Mouse (Mus musculus): ENCODE measurements around the gene Gm11444.

Gm11444 gene

DNA sequence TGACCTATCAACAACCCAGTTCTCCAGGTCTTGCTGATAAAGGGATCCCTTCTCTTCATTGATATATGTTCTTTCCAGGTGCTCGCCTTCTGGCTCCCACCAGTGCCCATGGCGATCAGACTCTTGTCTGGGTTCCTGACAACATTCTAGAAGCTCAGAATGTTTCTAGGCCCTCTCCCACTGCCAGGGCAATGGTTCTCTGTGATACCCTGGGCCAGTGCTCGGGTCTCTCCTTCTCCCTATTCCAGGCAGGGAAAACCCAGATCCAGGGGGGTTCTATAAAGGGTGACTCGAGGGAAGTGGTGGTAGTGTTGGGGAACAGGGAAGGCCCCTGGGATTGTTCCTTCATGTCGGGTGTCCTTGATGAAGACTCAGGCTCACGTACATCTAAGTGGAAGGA is at the start of gene Gm11444:
Gm11444 (minus strand) TSS at position 101 of the 400 bp plus-strand sequence.
- no peak for DNase-seq

DNA sequence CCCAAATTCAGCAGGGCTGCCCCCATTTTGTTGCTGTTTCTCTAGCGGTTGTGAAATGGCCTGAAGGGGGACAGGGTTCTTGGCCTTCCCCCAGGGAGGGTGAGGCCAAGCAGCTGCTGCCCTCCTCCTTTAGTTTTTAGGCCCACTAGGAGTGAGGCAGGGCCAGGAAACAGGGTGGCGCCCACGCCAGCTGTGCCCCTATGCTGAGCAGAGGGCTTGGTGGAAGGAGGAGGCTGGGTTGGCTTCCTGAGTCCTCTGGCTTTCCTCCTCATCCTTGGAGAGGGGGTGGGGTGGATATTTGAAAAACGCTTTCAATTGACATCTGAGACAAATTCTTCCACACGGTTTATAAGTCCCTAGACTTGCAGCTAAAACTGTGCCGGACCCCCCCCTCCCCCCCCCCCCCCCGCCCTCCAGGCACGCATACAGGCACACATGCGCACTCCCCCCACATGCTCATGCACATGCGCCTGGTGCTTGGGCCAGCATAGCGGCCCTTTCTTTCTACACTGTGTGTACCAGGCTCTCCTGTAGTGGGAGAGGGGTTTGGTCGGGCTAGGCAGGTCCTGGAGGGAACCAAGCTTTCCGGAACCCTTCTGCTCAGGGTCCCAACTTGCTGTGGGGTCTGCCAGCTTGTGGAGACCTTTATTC is 46.3 kb upstream of the Gm11444 start:
- DNase-seq = no peak

DNA sequence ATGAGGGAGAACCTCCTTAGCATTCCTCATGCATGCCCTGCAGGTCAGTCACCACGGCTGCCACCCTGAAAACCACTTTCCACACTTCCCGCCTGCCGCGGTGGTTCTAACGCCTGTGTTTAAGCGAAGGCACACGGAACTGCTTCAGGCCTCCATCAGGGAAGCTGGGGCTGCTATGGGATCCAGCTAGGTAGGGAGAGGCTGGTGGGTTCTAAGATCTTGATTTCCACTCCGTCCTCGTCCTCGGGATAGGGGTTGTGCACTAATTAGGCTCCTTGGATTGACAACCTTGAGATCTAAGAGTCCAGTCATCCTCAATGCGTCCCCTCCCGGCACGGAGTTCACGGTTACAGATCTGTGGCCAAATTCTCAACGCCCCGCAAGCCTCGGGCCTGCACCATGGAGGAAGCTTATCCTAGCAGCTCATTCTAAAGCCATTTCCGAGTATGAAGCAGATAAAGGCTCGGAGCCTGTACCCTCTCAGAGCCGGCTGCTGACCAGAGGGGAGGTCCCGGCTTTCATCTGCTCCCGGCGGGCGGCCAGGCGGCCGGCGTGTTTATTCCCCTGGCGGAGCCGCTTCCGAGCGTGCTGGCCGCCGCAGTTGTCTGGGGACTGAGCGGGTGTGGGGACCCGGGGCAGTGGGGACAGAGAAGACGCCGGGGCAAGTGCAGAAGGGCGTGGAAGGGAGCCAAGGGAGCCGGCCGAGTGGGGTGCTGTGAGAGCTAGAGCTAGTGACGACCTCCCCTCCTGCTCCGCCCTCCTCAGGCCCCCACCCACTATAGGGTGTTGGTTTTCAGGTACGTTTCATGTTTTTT is 44.8 kb upstream of the Gm11444 start:
- peak in 1 of 2 experiments; percentile 9 for DNase-seq

DNA sequence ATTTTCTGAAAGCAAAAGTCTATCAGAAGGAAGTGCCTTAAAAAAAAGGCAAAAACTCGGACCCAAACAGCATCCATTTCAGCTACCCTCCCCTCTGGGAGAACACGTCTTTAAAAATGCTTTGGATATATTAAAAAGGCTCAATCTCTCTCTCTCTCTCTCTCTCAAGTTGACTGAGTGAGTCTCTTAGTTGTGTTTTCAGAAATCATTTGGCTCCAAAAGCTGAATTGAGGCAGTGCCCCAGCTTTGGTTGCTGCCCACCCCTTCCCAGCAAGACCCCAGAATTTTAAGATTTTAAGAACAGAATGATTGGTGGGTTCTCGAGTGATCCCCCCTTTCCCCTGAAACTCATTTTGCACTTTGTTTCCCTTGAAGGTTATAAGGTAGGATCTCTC is 44.0 kb upstream of the Gm11444 start:
- no peak for DNase-seq

DNA sequence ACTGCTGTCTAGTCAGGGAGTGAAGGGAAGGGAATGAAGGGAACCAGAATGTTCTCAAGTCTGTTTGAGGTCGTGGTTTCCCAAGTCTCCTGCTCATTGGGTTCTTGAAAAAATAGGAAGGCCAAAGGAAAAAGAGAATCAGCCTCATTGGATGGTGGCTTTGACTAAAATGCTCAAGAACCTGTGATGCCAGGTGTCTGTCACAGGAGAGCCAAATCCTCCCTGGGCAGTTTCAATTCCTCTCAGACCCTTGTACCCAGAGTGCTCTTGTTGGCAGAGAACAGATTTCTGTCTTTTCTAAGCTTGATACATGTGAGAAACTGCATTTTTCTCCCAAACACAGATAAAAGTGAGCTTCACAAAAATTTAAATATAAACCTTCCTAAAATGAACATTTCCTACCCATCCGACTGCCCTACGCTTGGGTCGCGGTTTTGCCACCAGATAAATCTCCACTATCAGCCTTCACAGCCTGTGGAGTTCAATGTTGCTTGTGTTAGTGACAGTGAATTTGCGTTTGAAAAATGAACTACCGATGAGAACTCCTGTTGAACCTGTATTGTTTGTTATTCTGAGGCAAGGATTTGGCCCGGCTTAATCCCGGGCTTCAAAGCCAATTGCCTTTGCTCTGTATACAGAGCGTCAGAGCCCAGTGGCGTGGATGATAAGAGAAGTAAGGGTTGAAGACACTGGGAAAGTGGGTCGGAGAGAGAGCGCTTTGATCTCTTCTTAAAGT is 43.4 kb upstream of the Gm11444 start:
- DNase-seq = no peak

DNA sequence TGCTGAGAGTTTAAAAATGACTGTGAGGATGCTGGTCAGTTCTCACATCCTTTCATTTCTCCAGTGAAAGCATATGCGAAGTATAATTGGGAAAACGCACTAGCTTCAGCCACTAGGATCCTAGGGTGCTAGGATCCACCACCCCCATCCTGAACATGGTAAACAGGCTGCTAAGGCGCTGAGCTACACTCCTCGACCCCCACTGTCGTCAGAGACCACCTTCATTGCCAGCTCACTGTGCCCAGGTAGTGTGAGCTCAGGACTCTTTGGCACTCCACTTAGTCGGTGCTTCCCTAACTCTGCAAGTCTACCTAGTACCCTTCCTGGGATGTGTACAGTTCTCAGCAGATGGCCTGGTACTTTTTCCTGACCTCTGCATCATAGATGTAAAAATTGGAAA is 42.6 kb upstream of the Gm11444 start:
- no peak for DNase-seq

DNA sequence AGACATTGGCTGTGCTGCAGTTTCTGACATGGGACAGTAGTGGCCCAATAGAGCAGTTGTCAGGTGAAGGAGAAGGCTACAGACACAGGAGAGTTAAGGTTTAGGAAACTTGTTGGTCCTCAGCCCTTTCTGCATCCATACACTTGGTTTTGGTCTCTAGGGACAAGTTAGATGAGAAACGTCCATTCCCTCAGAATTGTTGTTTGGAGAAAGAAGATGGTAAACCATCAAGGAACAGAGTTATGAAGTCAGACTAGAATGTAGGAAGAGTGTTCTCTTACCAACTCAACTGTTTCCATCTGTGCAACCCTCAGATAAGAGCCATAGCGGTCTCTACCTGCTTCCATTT is 41.5 kb upstream of the Gm11444 start:
- peak in 1 of 2 experiments; percentile 8 for DNase-seq

DNA sequence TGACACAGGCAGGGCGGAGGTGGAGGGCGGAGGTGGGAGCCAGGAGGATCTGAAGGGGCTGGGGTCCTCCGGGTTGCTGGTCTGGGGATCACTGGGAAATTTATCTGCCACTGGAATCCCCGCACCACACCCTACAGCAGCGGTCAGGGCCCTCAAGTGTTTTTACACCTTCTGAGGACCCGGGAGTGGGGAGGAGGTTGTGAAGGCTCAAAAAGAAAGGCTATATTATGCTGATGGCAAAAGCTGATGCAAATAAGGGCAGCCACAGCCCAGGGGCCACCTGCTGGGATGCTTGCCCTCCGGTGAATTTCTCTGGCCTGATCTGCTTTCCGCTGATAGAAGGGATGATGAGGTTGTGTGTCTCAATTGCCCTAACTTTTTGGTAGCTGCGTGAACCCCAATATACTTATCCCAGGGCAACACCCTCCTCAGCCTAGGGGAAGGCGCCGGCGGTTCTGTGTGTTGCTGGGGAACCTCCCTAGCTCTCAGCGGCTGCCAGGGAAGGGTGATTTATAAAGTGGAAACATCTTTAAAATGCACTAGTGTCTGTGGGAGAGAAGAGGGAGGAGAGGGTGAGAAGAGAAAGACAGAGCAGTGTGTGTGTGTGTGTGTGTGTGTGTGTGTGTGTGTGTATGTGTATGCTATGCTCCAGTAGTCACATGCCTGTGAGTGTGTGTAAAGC is 41.0 kb upstream of the Gm11444 start:
- no peak for DNase-seq

DNA sequence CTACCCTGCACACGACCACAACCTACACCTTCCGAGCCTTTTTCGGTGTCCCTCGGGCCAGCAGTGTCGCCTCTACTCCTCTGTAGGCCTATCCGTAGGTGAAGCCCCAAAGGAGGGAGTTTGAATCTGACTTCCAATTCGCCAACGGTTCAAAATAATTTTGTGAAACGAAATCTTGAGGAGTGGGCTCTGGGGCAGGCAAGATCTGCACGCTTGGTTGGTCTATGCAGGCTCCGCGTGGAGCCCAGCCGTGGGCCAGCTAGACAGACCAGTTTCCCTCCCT is 40.4 kb upstream of the Gm11444 start:
- DNase-seq = peak; percentile 40 to 53

DNA sequence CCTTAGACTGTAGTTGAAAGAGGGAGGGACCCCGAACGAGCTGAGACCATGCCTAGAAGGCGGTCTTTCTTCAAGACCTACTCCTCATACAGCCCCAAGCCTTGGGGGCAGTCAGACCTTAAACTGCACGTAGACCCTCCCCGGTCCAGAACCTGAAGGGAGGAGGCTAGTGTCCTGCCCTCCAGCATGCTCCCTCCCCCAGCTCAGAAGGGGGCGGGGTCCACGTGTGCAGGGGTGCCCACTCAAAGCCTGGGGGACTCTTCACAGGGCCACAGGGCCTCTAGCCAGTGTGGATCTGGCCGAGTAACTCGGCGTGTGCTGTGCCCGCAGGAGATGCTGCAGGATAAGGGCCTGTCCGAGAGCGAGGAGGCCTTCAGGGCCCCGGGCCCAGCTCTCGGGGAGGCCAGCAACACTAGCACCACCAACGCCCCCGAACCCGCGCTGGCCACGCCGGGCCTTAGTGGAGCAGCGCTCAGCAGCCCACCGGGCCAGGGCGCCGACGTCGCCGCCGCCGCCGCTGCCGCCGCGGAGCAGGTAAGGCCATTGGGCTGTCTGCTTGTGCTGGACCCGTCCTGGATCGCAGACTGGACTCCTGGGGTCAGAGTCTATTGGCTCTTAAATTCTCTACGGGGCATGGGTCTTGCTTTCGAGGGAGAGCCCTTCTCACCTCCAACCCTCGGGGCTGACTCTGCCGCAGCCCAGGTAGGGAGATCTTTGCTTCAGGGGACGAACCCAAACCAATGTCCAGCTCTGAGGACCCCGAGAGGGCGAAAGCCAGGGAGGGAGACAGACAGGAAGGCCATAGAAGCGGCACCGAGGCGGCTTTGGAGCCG is 39.8 kb upstream of the Gm11444 start:
- no peak for DNase-seq

DNA sequence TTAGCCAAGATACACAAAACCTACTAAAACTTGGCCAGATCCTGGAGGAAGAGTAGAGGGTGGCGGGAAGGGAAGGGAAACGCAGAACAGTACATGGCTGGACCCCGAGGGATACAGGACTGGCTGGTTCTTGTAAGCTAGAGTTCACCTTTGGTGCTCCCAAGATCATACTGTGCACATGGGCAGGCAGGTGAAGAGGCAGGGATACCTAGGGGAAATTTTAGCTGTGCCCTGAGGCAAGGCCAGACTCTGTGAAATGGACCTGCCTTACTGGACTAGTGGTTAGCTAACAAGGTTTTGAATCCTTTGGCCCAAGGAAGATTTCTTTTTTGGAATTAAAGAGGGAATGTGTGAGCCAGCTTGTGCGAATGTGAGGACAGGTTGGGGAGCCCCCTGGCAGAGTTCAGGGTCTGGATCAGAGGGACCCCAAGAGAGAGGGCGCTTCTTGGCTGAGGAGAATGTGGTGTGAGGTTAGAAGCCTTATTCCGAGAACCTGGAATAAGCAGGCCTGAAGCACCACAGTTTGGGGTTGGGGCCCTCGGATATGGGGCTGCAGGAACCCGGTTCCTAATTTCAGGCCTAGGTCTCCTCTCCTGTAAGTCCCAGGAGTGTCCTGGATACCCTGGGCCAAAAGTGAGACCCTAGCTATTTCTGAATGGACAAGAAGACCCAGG is 39.1 kb upstream of the Gm11444 start:
- DNase-seq = no peak

DNA sequence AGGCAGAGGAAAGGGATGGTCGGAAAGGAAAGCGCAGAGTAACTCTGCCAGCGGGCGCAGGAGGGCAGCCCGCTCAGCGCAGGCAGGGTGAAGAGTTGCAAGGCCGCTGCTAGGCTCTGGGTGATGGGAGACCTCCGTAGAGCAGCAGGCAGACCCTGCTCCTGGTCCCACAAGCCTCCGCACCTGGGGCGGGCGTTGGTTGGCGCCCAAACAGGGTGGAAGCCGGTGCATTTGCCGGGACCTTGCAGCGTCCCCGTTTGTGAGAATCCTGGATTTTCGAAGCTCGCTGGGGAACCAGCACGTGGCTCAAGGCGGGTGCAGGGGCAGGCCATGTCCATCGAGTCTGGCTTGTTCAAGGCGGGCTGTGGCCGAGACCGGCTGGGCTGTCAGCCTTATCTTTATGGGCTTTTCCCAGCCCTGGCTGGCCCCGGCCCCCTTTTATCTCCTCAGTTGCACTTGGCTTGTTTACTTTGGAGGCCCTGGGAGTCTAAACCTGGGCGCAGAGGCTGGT is 38.4 kb upstream of the Gm11444 start:
- peak; percentile 4 to 10 for DNase-seq

DNA sequence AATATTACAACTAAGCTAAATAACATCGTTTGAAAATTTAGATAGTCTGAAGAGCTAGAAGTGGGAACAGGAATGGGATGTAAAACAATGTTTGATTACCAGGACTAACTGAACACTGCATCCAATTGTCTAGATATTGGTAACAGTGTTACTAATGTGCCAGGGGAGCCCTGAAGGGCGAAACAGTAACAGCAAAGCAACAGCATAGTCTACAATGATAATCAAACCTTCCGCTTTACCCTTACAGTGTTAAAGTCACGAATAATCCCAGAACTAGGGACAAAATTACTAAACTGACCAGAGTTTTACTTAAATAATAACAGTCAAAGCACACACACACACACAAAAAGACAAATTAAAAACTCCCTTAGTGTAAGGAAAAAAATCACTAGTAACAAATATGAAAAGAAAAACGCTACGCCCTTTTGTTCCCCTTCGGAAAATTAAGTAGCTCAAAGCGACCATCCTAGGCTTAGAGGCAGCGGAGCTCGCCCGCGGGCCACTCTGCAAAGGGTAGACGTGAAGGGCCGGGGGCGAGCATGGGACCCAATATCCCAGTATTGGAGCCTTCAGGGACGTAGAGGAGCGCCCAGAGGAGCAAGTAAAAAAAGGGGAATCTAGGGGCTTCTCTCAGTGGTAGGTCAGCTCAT is 37.8 kb upstream of the Gm11444 start:
- peak in 1 of 2 experiments; percentile 27 for DNase-seq

DNA sequence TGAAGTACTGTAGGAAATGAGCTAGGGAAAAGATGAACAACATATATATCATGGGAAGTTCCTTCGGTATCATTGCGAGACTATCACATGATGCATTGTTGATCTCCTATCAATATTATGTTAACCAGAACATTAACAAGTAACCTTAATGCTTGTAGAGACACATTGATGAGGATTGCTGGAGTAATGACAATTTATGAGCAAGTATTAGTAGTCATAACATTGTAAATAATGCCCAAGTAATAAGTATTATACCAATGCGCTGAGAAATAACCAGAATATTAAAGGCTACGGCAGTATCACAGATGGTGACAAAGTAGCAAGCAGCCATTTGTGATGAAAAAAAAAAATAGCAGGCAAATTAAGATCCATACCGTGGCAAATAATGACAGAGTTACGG is 37.1 kb upstream of the Gm11444 start:
- peak in 1 of 2 experiments; percentile 5 for DNase-seq

DNA sequence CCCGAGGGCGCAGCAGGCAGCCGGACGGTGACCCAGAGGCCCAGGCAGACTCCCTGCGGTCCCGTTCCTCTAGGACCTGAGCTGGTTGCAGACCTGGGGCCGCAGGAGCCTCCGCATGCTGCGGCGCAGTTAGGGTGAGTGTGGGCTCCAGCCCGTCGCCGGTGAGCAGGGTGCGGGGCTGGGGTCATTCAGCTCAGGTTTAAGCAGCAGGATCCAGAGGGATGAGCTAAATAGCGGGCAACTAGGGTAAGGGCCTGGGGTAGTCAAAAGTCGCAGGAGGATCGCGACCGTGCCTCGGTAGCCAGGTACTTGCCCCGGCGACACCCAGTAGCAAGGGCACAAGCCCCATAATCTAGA is 36.3 kb upstream of the Gm11444 start:
- DNase-seq = no peak

DNA sequence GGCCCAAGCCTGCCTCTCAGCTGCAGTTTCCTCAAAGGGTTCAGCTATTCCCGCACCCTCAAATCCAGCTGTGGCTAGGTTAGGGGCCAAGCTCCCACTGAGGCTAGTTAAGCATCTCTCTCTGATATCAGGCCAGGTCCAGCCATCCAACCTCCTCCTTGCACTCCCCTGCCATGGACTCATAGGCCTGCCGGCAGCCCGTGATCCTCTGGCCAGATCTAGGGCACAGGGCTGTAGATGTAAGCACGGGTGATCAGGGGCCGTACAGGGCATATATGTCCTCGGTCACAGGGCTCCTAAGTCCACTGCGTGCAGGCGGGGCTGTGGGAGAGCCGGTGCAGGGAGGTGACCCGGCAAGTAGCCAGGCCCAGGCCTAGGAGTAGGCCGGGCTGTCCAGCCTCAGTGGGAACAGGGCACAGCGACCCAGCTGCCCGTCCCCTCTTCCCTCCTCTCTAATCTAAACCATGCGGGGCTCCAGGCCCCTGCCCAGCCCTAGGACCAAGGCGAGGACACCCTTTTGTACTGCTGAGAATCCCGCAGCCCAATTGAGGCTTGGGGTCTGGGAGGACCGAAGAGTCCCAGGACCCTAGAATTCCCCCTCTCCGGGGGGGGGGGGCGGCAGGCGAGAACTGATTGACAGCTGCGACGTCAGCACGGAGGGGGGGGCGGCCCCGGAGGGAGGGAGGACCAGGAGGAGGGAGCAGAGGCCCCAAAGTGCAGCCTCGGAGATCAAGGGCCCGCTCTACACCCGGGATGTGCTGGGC is 35.7 kb upstream of the Gm11444 start, which contains the start of gene Tbx4:
Tbx4 (plus strand) TSS at position 758 of the 764 bp plus-strand sequence.
- DNase-seq = no peak

DNA sequence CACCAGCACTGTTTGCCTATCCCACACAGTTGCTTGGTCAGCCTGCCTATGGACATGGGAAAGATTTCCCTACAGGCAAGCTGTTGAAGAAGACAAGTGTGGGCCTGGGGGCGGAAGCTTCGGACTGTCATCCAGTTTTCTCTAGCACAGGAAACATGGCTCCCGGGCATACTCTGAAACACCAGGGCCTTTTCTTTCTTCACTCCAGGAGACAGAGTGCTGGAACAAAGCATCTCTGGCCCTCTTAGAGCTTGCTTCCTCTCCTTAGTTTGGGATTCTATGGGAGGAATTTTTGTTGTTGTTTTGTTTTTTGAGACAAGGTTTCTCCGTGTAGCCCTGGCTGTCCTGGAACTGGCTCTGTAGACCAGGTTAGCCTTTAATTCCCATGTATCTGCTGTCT is 34.4 kb upstream of the Gm11444 start:
- no peak for DNase-seq

DNA sequence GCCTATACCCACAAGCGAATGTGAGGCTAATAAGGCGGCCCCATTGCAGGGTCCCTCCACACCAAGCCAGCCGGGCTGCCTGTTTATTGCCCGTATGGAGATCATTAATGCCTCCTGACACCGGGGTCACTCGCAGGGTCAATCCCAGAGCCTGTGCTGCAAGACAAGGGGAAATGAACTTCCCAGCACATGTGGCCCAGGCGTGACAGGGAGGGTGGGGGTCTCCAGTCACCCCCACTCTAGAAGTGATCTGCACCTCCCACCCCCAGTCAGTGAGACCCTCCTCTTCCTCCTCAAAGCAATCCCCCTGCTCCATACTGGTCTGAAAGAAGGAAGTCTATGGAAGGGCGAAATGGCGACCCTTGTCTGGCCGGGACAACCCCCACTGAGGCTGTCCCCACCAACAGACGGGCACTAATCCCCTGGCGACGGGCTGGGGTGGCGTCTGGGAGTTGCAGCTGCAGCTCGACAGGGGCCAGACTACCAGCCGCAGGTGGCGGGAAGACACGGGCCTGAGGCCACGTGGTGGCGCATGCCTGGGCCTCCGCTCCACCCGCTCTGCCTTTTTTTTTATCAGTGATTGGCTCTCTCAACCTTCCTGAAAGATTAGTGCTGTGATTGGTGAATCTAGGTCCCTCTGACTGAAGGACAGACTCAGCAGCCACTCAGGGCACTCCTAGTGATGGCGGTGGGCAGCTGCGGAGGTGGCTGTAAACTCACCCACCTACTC is 26.1 kb upstream of the Gm11444 start:
- DNase-seq = peak in 1 of 2 experiments; percentile 14

DNA sequence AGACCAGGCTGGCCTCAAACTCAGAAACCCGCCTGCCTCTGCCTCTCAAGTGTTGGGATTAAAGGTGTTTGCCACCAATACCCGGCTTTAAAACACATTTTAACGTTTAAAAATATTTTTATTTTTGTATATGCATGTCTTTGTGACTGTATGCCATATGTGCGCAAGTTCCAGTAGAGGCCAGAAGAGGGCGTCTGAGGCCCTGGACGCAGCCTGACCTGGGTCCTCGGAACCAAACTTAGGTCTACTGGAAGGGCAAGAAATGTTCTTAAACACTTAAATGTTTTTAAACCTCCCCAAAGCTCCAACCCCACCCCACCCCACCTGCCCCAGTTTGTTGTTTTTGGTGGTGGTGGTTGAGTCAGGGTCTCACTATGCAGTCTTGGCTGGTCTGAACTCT is 14.2 kb upstream of the Gm11444 start:
- DNase-seq = no peak

All from cerebellum, postnatal 14 days (tissue).